Mouse (Mus musculus): ENCODE measurements around the gene Sectm1b. TPM values are rescaled to one million over a fixed set of nuclear protein-coding genes. Genes with fewer than 3 reads are reported as not detected.

The Sectm1b gene
- polyA plus RNA-seq, 1 experiment from 2014 or later: not detected

GRCm38 (mm10) chr11:121059471-121059870, 3.9 kb downstream of the Sectm1b start:
- 97% methylated on average over 4 of the region's 4 CpGs for WGBS
- Histone ChIP-seq H3K4me1 (ENCODE audit: control insufficient read depth, insufficient read depth, low read length) (no peaks in the 10 kb centered on the region), H3K9me3 (ENCODE audit: control insufficient read depth, low read length) (no peaks in the 10 kb centered on the region), H3K4me3 (ENCODE audit: low read depth, low read length) (no peak overlapping the region), H3K36me3 (ENCODE audit: control insufficient read depth, insufficient read depth, low read length) (no peaks in the 10 kb centered on the region), H3K4me2 (ENCODE audit: low read depth, low read length) (no peak overlapping the region), H3K9ac (replicated peaks; ENCODE audit: low read depth, low read length) (no peak overlapping the region), H3K27me3 (ENCODE audit: control insufficient read depth, insufficient read depth, low read length) (no peaks in the 10 kb centered on the region), H3K27ac (ENCODE audit: low read depth, low read length) (no peak overlapping the region)
- ATAC-seq (ENCODE audit: low read depth): no peak

GRCm38 (mm10) chr11:121058956-121059355, 4.4 kb downstream of the Sectm1b start:
- ATAC-seq (ENCODE audit: low read depth): no peak
- H3K27ac ChIP-seq (ENCODE audit: low read depth, low read length): no peak overlapping the region
- no peaks in the 10 kb centered on the region for H3K27me3 ChIP-seq (ENCODE audit: control insufficient read depth, insufficient read depth, low read length)
- no peak overlapping the region for H3K9ac ChIP-seq (replicated peaks; ENCODE audit: low read depth, low read length)
- no peak overlapping the region for H3K4me2 ChIP-seq (ENCODE audit: low read depth, low read length)
- H3K9me3 ChIP-seq (ENCODE audit: control insufficient read depth, low read length): no peaks in the 10 kb centered on the region
- no peak overlapping the region for H3K4me3 ChIP-seq (ENCODE audit: low read depth, low read length)
- H3K4me1 ChIP-seq (ENCODE audit: control insufficient read depth, insufficient read depth, low read length): no peaks in the 10 kb centered on the region
- WGBS: 90% methylated on average over 4 of the region's 4 CpGs
- H3K36me3 ChIP-seq (ENCODE audit: control insufficient read depth, insufficient read depth, low read length): no peaks in the 10 kb centered on the region

- ATAC-seq (ENCODE audit: low read depth): no peak
- Histone ChIP-seq H3K9me3 (ENCODE audit: control insufficient read depth, low read length) (no peaks in the 10 kb centered on the region), H3K4me1 (ENCODE audit: control insufficient read depth, insufficient read depth, low read length) (no peaks in the 10 kb centered on the region), H3K27ac (ENCODE audit: low read depth, low read length) (no peak overlapping the region), H3K27me3 (ENCODE audit: control insufficient read depth, insufficient read depth, low read length) (no peaks in the 10 kb centered on the region), H3K4me3 (ENCODE audit: low read depth, low read length) (no peak overlapping the region), H3K36me3 (ENCODE audit: control insufficient read depth, insufficient read depth, low read length) (no peaks in the 10 kb centered on the region), H3K9ac (replicated peaks; ENCODE audit: low read depth, low read length) (no peak overlapping the region), H3K4me2 (ENCODE audit: low read depth, low read length) (no peak overlapping the region)
- WGBS: 85% methylated on average over 5 of the region's 5 CpGs
Observed at GRCm38 (mm10) chr11:121058122-121058521, 5.2 kb downstream of the Sectm1b start.

GRCm38 (mm10) chr11:121056536-121057236, 6.7 kb downstream of the Sectm1b start:
- no peaks in the 10 kb centered on the region for H3K36me3 ChIP-seq (ENCODE audit: control insufficient read depth, insufficient read depth, low read length)
- WGBS: 82% methylated on average over 7 of the region's 7 CpGs
- H3K4me3 ChIP-seq (ENCODE audit: low read depth, low read length): no peak overlapping the region
- H3K9me3 ChIP-seq (ENCODE audit: control insufficient read depth, low read length): no peaks in the 10 kb centered on the region
- H3K27ac ChIP-seq (ENCODE audit: low read depth, low read length): no peak overlapping the region
- H3K9ac ChIP-seq (replicated peaks; ENCODE audit: low read depth, low read length): no peak overlapping the region
- no peaks in the 10 kb centered on the region for H3K27me3 ChIP-seq (ENCODE audit: control insufficient read depth, insufficient read depth, low read length)
- H3K4me1 ChIP-seq (ENCODE audit: control insufficient read depth, insufficient read depth, low read length): no peaks in the 10 kb centered on the region
- H3K4me2 ChIP-seq (ENCODE audit: low read depth, low read length): no peak overlapping the region
- ATAC-seq (ENCODE audit: low read depth): no peak

- Histone ChIP-seq H3K9me3 (ENCODE audit: control insufficient read depth, low read length) (no peaks in the 10 kb centered on the region), H3K4me2 (ENCODE audit: low read depth, low read length) (no peak overlapping the region), H3K27me3 (ENCODE audit: control insufficient read depth, insufficient read depth, low read length) (no peaks in the 10 kb centered on the region), H3K36me3 (ENCODE audit: control insufficient read depth, insufficient read depth, low read length) (no peaks in the 10 kb centered on the region), H3K4me1 (ENCODE audit: control insufficient read depth, insufficient read depth, low read length) (no peaks in the 10 kb centered on the region), H3K4me3 (ENCODE audit: low read depth, low read length) (no peak overlapping the region), H3K27ac (ENCODE audit: low read depth, low read length) (no peak overlapping the region), H3K9ac (replicated peaks; ENCODE audit: low read depth, low read length) (no peak overlapping the region)
- WGBS: 13% methylated on average over 8 of the region's 8 CpGs
- ATAC-seq (ENCODE audit: low read depth): no peak
Observed at GRCm38 (mm10) chr11:121053536-121053935, 9.8 kb downstream of the Sectm1b start.

GRCm38 (mm10) chr11:121052387-121052786, 11.0 kb downstream of the Sectm1b start:
- WGBS: 75% methylated on average over 4 of the region's 4 CpGs

GRCm38 (mm10) chr11:121051793-121052192, 11.6 kb downstream of the Sectm1b start:
- no peak overlapping the region for H3K4me3 ChIP-seq (ENCODE audit: low read depth, low read length)
- no peaks in the 10 kb centered on the region for H3K4me1 ChIP-seq (ENCODE audit: control insufficient read depth, insufficient read depth, low read length)
- no peak overlapping the region for H3K27ac ChIP-seq (ENCODE audit: low read depth, low read length)
- H3K27me3 ChIP-seq (ENCODE audit: control insufficient read depth, insufficient read depth, low read length): no peaks in the 10 kb centered on the region
- no peak overlapping the region for H3K4me2 ChIP-seq (ENCODE audit: low read depth, low read length)
- H3K9me3 ChIP-seq (ENCODE audit: control insufficient read depth, low read length): no peaks in the 10 kb centered on the region
- no peaks in the 10 kb centered on the region for H3K36me3 ChIP-seq (ENCODE audit: control insufficient read depth, insufficient read depth, low read length)
- no peak overlapping the region for H3K9ac ChIP-seq (replicated peaks; ENCODE audit: low read depth, low read length)
- ATAC-seq (ENCODE audit: low read depth): no peak
- 42% methylated on average over 1 of the region's 1 CpGs for WGBS

More at GRCm38 (mm10) chr11:121052387-121052786, 11.0 kb downstream of the Sectm1b start:
- Histone ChIP-seq H3K27ac (ENCODE audit: low read depth, low read length) (no peak overlapping the region), H3K36me3 (ENCODE audit: control insufficient read depth, insufficient read depth, low read length) (no peaks in the 10 kb centered on the region), H3K4me1 (ENCODE audit: control insufficient read depth, insufficient read depth, low read length) (no peaks in the 10 kb centered on the region), H3K9me3 (ENCODE audit: control insufficient read depth, low read length) (no peaks in the 10 kb centered on the region), H3K4me2 (ENCODE audit: low read depth, low read length) (no peak overlapping the region), H3K4me3 (ENCODE audit: low read depth, low read length) (no peak overlapping the region), H3K27me3 (ENCODE audit: control insufficient read depth, insufficient read depth, low read length) (no peaks in the 10 kb centered on the region), H3K9ac (replicated peaks; ENCODE audit: low read depth, low read length) (no peak overlapping the region)
- no peak for ATAC-seq (ENCODE audit: low read depth)

GRCm38 (mm10) chr11:121049840-121050239, 13.5 kb downstream of the Sectm1b start:
- no peak for ATAC-seq (ENCODE audit: low read depth)
- Histone ChIP-seq H3K27ac (ENCODE audit: low read depth, low read length) (no peak overlapping the region), H3K9ac (replicated peaks; ENCODE audit: low read depth, low read length) (no peak overlapping the region), H3K4me1 (ENCODE audit: control insufficient read depth, insufficient read depth, low read length) (no peaks in the 10 kb centered on the region), H3K9me3 (ENCODE audit: control insufficient read depth, low read length) (no peaks in the 10 kb centered on the region), H3K4me2 (ENCODE audit: low read depth, low read length) (no peak overlapping the region), H3K36me3 (ENCODE audit: control insufficient read depth, insufficient read depth, low read length) (no peaks in the 10 kb centered on the region), H3K4me3 (ENCODE audit: low read depth, low read length) (no peak overlapping the region), H3K27me3 (ENCODE audit: control insufficient read depth, insufficient read depth, low read length) (no peaks in the 10 kb centered on the region)
- WGBS: 68% methylated on average over 1 of the region's 1 CpGs

- WGBS: 70% methylated on average over 2 of the region's 2 CpGs
Observed at GRCm38 (mm10) chr11:121047826-121048399, 15.5 kb downstream of the Sectm1b start.

More at GRCm38 (mm10) chr11:121047826-121048399, 15.5 kb downstream of the Sectm1b start:
- H3K27ac ChIP-seq (ENCODE audit: low read depth, low read length): no peak overlapping the region
- ATAC-seq (ENCODE audit: low read depth): no peak
- H3K9me3 ChIP-seq (ENCODE audit: control insufficient read depth, low read length): no peaks in the 10 kb centered on the region
- no peaks in the 10 kb centered on the region for H3K27me3 ChIP-seq (ENCODE audit: control insufficient read depth, insufficient read depth, low read length)
- H3K36me3 ChIP-seq (ENCODE audit: control insufficient read depth, insufficient read depth, low read length): no peaks in the 10 kb centered on the region
- no peaks in the 10 kb centered on the region for H3K4me1 ChIP-seq (ENCODE audit: control insufficient read depth, insufficient read depth, low read length)
- H3K9ac ChIP-seq (replicated peaks; ENCODE audit: low read depth, low read length): no peak overlapping the region
- H3K4me3 ChIP-seq (ENCODE audit: low read depth, low read length): no peak overlapping the region
- H3K4me2 ChIP-seq (ENCODE audit: low read depth, low read length): no peak overlapping the region
